Mouse (Mus musculus) testis, adult 2 months (tissue): ENCODE measurements around the gene Gstt1. TPM values are rescaled to one million over a fixed set of nuclear protein-coding genes. Genes with fewer than 3 reads are reported as not detected.

Experiments used
- H3K27ac ChIP-seq: fragments of 200-500 bp; 2 replicates; pipeline ENCODE4 v1.5.1; 2012; ENCODE audit warnings: low read depth, low read length; ENCODE audit not compliant: control insufficient read depth, insufficient read depth
- H3K27me3 ChIP-seq: fragments of 200-500 bp; 2 replicates; pipeline ENCODE4 v1.6.1; 2012; ENCODE audit warnings: mild to moderate bottlenecking, low read length, moderate library complexity; ENCODE audit not compliant: control insufficient read depth, insufficient read depth
- H3K36me3 ChIP-seq: fragments of 200-500 bp; 2 replicates; pipeline ENCODE4 v1.6.1; 2012; ENCODE audit warnings: mild to moderate bottlenecking, low read length; ENCODE audit not compliant: control insufficient read depth, insufficient read depth
- H3K4me1 ChIP-seq: fragments of 200-500 bp; 2 replicates; pipeline ENCODE4 v1.6.1; 2012; ENCODE audit warnings: low read length; ENCODE audit not compliant: control insufficient read depth, insufficient read depth
- H3K4me3 ChIP-seq: fragments of 200-500 bp; 2 replicates; pipeline ENCODE4 v1.5.1; 2012; ENCODE audit warnings: low read depth, mild to moderate bottlenecking, low read length, moderate library complexity, mixed read lengths; ENCODE audit not compliant: control insufficient read depth
- CTCF ChIP-seq: fragments of 200-500 bp; IDR thresholded peaks from 2 replicates; pipeline ENCODE4 v1.5.1; 2012; ENCODE audit warnings: low read depth, mild to moderate bottlenecking, inconsistent platforms, low read length, moderate library complexity; ENCODE audit not compliant: control insufficient read depth, insufficient read depth, insufficient replicate concordance
- POLR2A ChIP-seq: fragments of 200-500 bp; IDR thresholded peaks from 2 replicates; pipeline ENCODE4 v1.6.1; 2012; ENCODE audit warnings: low read depth, mild to moderate bottlenecking, inconsistent platforms, low read length, moderate library complexity; ENCODE audit not compliant: control insufficient read depth
- polyA plus RNA-seq: library from polyadenylated mRNA; depleted of rRNA; stranded (reverse); fragments of >200 nt; gene quantifications from 2 replicates; pipeline ENCODE4 v1.2.3, GENCODE M21; 2012

Gene Gstt1
- polyA plus RNA-seq, 1 experiment, result 8.9 TPM

DNA sequence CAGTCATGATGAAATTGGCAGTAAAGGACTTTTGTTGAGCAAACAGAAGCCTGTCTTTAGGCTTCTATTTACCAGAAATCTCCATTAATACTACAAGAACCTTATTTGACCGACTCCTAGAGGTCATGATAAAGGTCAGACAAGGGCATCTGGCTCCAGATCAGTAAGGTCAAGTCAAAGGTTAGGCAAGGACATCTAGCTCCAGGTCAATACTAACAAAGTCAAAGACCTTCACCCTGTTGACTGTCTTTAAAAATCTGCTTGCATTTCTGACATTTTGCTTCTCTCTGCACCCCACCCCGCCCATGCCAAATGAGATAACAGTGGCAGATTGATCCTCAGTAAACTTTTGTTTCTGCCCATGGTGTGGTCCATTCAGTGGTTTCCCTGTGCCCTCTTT is 5.8 kb upstream of the Gstt1 start:
- Histone ChIP-seq H3K27ac (no peak overlapping the region), H3K4me1 (no peaks in the 10 kb centered on the region), H3K4me3 (no peak overlapping the region), H3K27me3 (no peaks in the 10 kb centered on the region), H3K36me3 (no peaks in the 10 kb centered on the region)
- TF ChIP-seq POLR2A (no peak), CTCF (no peak)

- TF ChIP-seq CTCF (no peak), POLR2A (no peak)
- no peaks in the 10 kb centered on the region for H3K36me3 ChIP-seq
- peaks cover 3% of the 10 kb centered on the region for H3K4me1 ChIP-seq
- H3K27ac ChIP-seq, result no peak overlapping the region
- peak overlapping the region; percentile 4 for H3K4me3 ChIP-seq
- no peaks in the 10 kb centered on the region for H3K27me3 ChIP-seq
Observed at GRCm38 (mm10) chr10:75797619-75798175, 687 bp downstream of the Gstt1 start.

- Histone ChIP-seq H3K4me3 (no peak overlapping the region), H3K27ac (no peak overlapping the region)
Observed at GRCm38 (mm10) chr10:75796731-75797516, 1.5 kb downstream of the Gstt1 start.

DNA sequence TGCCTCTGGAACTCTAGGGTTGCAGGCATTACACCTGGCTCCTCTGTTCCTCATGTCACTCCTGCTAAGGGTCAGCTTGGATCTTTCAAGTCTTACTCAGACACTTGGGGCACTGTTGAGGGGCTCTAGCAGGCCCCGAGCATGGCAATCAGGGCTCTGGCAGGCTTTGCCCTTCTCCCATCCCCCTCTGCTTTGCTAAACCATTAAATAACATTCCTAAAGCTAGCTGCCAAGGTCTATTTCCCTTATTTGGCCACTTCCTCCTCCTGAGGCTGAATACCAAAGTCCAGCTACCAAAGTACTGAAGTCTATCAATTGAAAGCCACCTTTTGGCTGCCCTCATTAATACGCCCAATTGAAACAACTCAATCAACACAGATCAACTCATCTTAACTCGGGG is 3.5 kb downstream of the Gstt1 start:
- Histone ChIP-seq H3K27ac (no peak overlapping the region), H3K4me1 (peaks cover 3% of the 10 kb centered on the region), H3K36me3 (no peaks in the 10 kb centered on the region), H3K4me3 (no peak overlapping the region), H3K27me3 (no peaks in the 10 kb centered on the region)
- TF ChIP-seq POLR2A (no peak), CTCF (no peak)

More at GRCm38 (mm10) chr10:75796731-75797516, 1.5 kb downstream of the Gstt1 start:
- Histone ChIP-seq H3K27me3 (no peaks in the 10 kb centered on the region), H3K36me3 (no peaks in the 10 kb centered on the region), H3K4me1 (peaks cover 3% of the 10 kb centered on the region)
- no peak for TF ChIP-seq POLR2A
- no peak for TF ChIP-seq CTCF

GRCm38 (mm10) chr10:75790773-75791172 is 7.6 kb downstream of the Gstt1 start:
- H3K27ac ChIP-seq, result no peak overlapping the region
- no peaks in the 10 kb centered on the region for H3K4me1 ChIP-seq
- H3K4me3 ChIP-seq, result no peak overlapping the region
- no peaks in the 10 kb centered on the region for H3K36me3 ChIP-seq
- H3K27me3 ChIP-seq, result no peaks in the 10 kb centered on the region
- TF ChIP-seq CTCF, result no peak
- no peak for TF ChIP-seq POLR2A

DNA sequence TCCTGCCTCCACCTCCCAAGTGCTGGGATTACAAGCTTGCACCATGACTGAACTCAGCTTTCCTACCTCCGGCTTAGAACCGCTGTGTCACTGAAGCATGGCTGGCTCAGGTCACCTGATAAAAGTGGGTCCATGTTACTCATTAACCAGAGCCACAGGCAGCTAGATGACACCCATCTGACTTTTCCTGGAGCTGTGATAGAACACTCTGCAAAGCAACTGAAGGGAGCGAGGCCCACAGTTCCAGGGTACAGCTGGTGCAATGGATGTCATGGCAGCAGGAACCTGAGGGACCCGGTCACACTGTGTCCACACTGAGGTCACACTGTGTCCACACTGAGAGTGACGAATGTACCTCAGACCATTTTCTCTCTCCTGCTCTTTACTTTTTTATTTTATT is 8.5 kb downstream of the Gstt1 start:
- TF ChIP-seq CTCF (no peak), POLR2A (no peak)
- no peaks in the 10 kb centered on the region for H3K4me1 ChIP-seq
- no peak overlapping the region for H3K4me3 ChIP-seq
- H3K27ac ChIP-seq, result no peak overlapping the region
- H3K36me3 ChIP-seq, result no peaks in the 10 kb centered on the region
- H3K27me3 ChIP-seq, result no peaks in the 10 kb centered on the region

GRCm38 (mm10) chr10:75789081-75789735 is 9.2 kb downstream of the Gstt1 start:
- no peaks in the 10 kb centered on the region for H3K27me3 ChIP-seq
- no peak overlapping the region for H3K27ac ChIP-seq
- no peak for TF ChIP-seq CTCF
- no peak for TF ChIP-seq POLR2A
- H3K36me3 ChIP-seq, result no peaks in the 10 kb centered on the region
- H3K4me3 ChIP-seq, result no peak overlapping the region
- H3K4me1 ChIP-seq, result no peaks in the 10 kb centered on the region
